Mouse (Mus musculus): ENCODE results near the gene Tia1. TPM values are rescaled to one million over a fixed set of nuclear protein-coding genes. Genes with fewer than 3 reads are reported as not detected.

Gene Tia1
- polyA plus RNA-seq, 2 experiments from 2014 or later = 96.7 to 104 TPM

DNA sequence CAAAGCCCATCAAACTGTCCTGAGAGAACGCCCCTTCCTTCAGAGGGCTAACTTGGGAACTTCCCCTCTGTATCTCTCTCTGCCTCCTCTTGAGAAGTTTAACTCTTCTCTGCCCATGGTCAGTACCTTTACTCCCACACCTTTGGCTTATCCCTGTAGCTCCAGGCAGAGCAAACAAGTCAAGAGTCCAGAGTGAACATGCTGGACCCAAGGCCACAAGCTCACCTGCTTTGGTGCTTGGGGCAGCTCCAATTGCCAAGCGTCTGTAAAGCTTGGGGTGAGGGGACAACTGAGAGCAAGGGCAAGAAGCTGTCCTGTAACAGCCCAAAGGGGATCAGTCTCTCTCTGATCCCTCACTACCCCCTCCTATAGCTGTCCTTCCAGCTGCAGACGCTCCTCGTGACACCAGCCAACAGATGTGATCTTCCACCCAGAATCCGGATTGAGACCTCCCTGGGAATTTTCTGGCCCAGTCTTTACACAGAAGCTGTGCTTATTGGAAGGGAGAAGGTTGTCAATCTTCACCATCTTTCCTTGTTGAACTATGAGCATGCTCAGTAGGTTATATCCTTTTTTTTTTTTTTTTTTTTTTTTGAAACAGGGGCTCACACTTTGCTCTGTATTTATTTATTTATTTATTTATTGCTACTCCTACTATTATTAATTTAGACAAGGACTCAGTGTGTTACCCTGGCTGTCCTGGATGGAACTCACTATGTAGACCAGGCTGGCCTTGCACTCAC is 18.5 kb upstream of the Tia1 start:
- no peak for ATAC-seq

- ATAC-seq = no peak
Observed at GRCm38 (mm10) chr6:86387313-86387712, 16.7 kb upstream of the Tia1 start.

GRCm38 (mm10) chr6:86388461-86388860 is 15.6 kb upstream of the Tia1 start:
- ATAC-seq = no peak

DNA sequence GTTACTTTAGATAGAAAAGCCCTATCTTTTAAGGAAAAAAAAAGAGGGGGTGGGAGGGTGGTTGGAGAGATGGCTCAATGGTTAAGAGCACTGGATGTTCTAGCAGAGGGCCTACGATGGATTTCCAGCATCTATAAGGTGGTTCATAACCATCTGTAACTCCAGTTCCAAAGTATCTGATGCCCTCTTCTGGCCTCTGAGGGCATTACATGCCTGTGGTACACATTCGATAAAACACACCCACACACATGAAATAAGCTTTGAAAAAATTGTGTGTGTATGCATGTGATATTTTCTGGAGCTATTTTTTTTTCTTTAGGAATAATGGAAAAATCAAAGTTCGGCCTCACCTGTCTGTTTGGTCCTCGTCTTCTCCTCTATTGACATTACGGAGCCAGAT is 12.7 kb upstream of the Tia1 start:
- no peak for ATAC-seq

DNA sequence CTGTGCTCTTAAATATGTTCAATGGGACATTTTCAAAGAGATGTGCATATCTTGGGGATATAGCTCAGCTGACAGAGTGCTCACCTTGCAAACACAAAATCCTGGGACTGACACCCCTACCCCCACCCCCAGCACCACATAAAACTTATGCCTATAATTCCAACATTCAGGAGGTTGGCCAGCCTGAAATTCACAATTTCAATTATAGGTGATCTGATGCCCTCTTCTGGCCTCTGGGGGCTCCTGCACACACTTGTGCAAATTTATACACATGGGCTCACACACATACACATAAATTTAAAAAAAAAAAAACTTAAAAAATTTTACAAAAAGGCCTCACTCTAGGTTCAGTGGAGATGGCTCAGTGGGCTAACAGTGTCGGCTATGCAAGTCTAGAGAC is 10.8 kb upstream of the Tia1 start:
- ATAC-seq = no peak

- ATAC-seq = no peak
Observed at GRCm38 (mm10) chr6:86394078-86394720, 9.8 kb upstream of the Tia1 start.

DNA sequence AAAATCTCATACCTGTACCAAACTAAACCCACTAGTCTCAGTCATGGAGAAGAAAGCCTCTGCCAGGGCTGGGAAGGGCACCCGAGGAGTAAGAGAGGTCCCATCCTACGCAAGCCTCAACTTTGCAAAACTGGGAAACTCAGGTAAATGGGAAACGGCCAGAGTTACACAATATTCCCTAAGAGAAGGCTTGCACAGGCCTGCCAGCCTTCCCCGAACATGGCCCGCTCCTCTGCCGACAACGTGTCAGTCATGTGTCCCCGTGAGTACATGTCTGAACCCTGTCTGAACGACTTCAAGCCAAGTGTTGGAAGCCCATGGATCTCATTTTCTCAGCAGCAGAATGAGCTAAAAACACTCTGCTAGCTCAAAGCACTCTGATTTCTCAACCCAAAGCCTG is 9.0 kb upstream of the Tia1 start:
- no peak for ATAC-seq

- no peak for ATAC-seq
Observed at GRCm38 (mm10) chr6:86395969-86396368, 8.1 kb upstream of the Tia1 start.

GRCm38 (mm10) chr6:86396581-86397256 is 7.3 kb upstream of the Tia1 start, which contains the start of gene Pcyox1:
Gene Pcyox1 (minus strand): TSS chr6:86397154.
- peak; percentile 59 for ATAC-seq

DNA sequence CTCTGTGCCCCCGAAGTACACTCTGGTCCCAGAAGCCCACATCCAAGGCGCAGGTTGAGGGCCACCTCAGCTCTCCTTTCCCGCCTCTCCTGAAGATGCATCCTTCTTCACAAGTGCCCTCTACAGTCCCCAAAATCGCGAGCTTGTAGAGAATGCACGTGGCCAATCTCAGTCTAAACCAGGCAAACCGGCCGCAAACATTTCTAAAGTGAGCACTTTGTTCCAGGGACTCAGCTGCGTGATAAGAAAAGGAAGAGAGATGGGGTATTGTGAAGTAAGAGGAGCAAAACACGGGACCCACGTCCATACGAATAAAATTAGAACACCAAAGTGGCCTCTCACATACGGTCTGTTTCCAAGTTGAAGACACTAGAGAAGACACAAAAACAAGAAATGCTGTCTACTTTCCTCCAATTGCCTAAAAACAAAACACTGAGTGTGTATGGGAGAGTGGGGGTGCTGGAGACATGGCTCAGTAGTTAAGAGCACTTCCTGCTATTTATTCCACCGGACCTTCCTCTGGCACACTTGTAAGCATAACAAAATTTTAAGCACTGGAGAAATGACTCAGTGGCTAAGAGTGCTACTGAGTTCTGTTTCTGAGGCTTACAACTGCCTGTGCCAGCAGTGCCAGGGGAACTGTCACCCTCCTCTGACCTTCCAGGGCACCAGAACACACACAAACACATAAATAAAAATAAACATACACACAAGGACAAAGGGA is 6.6 kb upstream of the Tia1 start:
- ATAC-seq = peak; percentile 8

DNA sequence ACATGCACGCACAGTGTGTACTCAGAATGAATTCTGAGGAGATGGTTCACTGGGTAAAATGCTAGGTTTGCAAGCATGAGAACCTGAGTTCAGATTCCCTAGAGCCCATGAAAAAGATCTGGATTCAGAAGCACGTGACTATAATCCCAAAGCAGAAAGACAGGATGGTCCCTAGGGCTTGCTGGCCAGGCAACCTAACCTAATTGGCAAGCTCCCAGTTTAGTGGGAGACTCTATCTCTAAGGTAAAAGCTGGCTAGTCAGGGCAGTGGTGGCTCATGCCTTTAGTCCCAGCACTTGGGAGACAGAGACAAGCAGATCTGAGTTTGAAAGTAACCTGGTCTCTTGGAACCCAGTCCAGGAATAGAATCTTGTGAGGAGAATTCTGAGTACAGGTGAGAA is 5.0 kb upstream of the Tia1 start:
- ATAC-seq = no peak

GRCm38 (mm10) chr6:86399995-86400394 is 4.0 kb upstream of the Tia1 start:
- ATAC-seq = no peak

DNA sequence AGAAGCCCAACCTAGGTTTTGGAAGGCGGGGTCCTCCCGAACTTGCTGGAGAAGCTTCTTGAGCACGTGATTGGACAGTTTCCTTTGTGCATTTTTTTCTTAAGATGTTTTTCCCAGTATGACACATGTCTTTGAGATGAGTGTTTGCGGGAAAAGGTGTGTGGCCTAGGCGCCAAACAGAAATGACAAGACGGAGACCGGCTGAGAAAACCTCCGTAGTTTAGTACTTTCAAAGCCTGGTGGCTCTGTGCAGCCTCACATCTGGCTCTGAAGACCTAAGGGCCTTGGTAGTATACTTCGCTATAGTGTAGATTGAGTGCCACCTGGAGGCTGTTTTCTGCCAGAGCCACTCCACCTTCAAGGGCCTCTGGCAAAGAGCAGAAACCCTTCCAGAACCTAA is 3.0 kb upstream of the Tia1 start:
- ATAC-seq = peak; percentile 65

DNA sequence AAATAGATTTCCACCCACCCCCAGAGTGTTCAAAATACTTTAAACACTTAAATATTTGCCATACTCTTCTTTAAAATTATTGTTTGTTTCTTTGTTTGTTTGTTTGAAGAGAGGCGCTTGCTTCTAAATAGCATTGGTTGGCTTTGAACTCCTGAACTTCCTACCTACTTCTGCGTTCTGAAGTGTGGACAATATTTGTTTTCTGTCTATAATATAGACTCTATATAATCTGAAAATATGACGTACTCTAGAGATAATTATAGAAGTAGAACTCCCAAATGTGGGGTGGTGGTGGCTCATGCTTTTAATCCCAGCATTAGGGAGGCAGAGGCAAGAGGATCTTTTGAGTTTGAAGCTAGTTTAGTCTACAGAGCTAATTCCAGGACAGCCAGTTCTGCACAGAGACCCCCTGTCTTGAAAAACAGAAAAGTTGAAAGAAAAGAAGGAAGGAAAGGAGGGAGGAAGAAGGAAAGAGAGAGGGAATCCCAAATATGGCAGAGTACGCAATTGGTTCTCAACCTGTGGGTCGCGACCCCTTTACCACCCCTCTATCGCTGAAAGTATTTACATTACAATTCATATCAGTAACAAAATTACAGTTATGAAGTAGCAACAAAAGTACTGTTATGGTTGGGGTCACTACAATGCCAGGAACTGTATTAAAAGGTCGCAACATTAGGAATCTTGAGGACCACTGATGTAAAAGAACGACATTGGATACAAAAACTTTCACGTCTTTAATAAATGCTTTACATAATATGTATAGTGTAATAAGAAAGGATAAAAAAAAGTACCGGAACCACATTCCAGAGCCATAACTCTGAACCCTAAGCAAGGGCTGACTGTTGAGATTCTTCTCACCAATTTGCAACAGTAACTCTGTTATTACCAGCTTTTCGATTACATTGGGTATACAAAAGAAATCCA is 1.1 kb upstream of the Tia1 start:
- ATAC-seq = no peak

DNA sequence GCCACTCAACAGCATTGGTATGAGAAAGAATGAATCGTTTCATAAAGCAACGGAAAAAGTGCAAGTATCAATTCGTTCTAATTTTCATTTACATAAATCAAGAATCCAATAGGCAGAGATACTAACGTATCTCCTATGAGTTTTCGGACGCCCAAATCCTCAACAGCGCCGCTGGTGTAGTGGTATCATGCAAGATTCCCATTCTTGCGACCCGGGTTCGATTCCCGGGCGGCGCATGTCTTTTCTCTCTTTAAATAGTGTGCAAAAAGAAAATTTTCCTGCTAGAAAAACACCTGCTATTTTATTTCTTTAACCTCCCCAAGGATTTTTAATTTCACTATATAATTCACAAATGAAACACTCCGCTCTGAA is 305 bp upstream of the Tia1 start:
- ATAC-seq = peak; percentile 34

DNA sequence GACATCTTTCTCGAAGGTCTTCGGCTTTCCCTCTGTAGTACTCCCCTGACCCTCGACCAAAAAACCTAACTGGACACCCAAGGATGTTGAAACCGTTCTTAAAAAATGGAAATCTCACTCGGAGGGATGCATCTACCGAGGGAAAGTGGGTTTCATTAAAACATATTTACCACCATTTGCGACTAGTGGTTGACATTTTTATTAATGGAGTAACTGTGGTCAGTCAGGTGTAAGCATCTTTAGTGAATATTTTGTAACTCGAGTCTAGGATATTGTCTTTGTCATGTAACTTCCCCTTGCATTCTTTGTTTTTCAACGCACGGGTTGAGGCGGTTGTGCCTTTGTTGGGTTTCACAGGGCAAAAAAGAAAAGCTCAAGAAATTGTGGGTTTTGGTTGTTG is 977 bp downstream of the Tia1 start:
- ATAC-seq = no peak

GRCm38 (mm10) chr6:86406306-86406705 is 2.3 kb downstream of the Tia1 start:
- no peak for ATAC-seq

DNA sequence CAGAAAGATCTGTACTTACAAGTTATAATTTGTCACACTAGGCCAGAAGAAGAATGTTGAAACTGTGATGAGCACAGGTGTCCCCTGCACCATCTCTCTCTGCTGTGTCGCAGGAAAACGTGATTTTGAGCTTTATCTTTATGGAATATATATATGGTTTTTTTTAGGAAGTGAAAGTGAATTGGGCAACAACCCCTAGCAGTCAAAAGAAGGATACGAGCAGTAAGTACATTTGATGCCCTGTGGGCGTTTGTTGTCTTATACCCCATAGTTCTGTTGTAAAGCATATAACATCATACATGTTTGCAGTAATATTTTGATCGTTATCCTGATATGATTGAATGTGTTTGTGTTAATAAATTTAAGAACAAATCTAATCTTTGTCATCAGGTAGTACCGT is 14.7 kb downstream of the Tia1 start:
- no peak for ATAC-seq

GRCm38 (mm10) chr6:86419239-86419638 is 15.2 kb downstream of the Tia1 start:
- no peak for ATAC-seq

DNA sequence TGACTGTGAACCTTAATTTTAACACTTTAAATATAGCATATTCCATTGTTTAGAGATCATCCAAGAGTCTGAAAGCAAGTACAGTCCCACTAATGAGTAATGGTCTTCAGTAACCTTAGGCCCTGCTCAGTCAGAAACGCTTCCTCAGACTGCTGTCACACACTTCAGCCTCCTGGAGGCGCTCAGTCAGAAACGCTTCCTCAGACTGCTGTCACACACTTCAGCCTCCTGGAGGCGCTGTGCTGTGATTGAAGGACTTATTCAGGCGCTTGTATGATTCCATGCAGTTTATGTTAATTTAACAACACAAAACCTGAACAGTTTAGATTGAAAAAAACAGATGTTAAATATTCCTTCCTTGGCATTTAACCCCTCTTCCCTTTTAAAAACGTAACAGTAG is 16.5 kb downstream of the Tia1 start:
- peak; percentile 57 for ATAC-seq

DNA sequence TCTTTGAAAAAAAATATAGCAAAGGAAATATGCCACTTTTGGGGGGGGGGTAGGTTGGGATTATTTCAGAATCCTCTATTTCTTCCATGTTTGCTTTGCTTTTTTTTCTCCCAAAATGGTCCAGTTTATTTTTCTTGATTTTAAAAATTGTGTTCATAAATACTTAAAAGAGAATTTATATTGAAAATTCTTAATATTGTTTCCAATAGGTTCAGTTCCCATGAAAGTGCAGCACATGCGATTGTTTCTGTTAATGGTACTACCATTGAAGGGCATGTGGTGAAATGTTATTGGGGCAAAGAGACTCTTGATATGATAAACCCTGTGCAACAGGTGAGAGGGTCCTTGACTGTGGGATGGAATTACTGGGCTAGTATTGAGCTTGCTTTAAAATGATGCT is 22.3 kb downstream of the Tia1 start, which contains the start of gene Gm44790:
TSS of gene Gm44790 (plus strand) at position 301 of the 400 bp plus-strand sequence.
- no peak for ATAC-seq

DNA sequence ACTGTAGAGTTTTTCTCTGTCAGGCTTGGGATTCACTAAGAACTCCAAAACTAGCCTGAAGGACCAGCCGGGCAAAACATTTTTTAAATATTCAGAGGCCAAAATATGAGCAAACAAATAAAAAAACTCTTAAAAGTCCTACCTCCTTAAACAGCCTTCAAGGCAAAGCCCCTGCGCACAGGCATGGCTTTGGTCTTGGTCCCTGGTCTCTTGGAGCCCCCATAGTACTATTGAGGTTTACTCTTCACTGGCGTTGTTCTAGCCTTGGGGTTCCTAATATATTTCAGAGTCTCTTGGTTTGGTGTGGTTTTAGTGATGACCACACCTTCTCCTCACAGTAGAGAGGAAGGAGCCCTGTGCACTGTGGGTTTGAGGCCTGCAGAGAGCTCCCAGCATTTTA is 27.5 kb downstream of the Tia1 start:
- no peak for ATAC-seq

All from activated CD4-positive, CD25-positive, alpha-beta regulatory T cell, adult 4 months (primary cell).